Mouse (Mus musculus) heart, embryonic 13.5 days (tissue): ENCODE results near the gene Kif6. TPM values are rescaled to one million over a fixed set of nuclear protein-coding genes. Genes with fewer than 3 reads are reported as not detected.

Experiments
- ATAC-seq: fragments of 200-750 bp; cut with Nextera tagmentation; 2 replicates; pipeline ENCODE4 v1.8.0; 2017; ENCODE audit warnings: moderate TSS enrichment; ENCODE audit not compliant: insufficient number of reproducible peaks, low FRiP score, low TSS enrichment; ENCODE audit errors: extremely low read depth
- H3K27ac ChIP-seq: fragments of 300-500 bp; sonication (generic); replicated peaks from 2 replicates; pipeline ENCODE4 v1.5.1; 2015; ENCODE audit warnings: moderate library complexity, mild to moderate bottlenecking, inconsistent platforms
- H3K27me3 ChIP-seq: fragments of 300-500 bp; sonication (generic); replicated peaks from 2 replicates; pipeline ENCODE4 v1.6.1; 2015; ENCODE audit warnings: mild to moderate bottlenecking, inconsistent platforms
- H3K36me3 ChIP-seq: fragments of 300-500 bp; sonication (generic); 2 replicates; pipeline ENCODE4 v1.6.1; 2015; ENCODE audit warnings: mild to moderate bottlenecking, inconsistent platforms
- H3K4me1 ChIP-seq: fragments of 300-500 bp; sonication (generic); 2 replicates; pipeline ENCODE4 v1.6.1; 2015; ENCODE audit warnings: inconsistent platforms
- H3K4me2 ChIP-seq: fragments of 300-500 bp; sonication (generic); 2 replicates; pipeline ENCODE4 v1.6.1; 2015; ENCODE audit warnings: inconsistent platforms, mild to moderate bottlenecking, moderate library complexity
- H3K4me3 ChIP-seq: fragments of 300-500 bp; sonication (generic); 2 replicates; pipeline ENCODE4 v1.5.1; 2015; ENCODE audit warnings: moderate library complexity, mild to moderate bottlenecking, inconsistent platforms
- H3K9ac ChIP-seq: fragments of 300-500 bp; sonication (generic); 2 replicates; pipeline ENCODE4 v1.6.1; 2015; ENCODE audit warnings: inconsistent platforms, mild to moderate bottlenecking, moderate library complexity
- H3K9me3 ChIP-seq: fragments of 300-500 bp; sonication (generic); 2 replicates; pipeline ENCODE4 v1.6.1; 2016; ENCODE audit warnings: inconsistent platforms
- WGBS: fragments of 180-500 bp; shearing (Covaris S2); methylation state at CpG from one replicate; pipeline ENCODE4 v1.1.7; 2015; ENCODE audit warnings: mixed read lengths; 5-methylcytosine and 5-hydroxymethylcytosine counted together
- polyA plus RNA-seq: library from polyadenylated mRNA; unstranded; fragments of >200 nt; fragmentation: Nextera tagmentation; extraction: Ambion mirVana; gene quantifications from 2 replicates; pipeline ENCODE4 v1.2.1, GENCODE M21; 2015

Gene Kif6
- polyA plus RNA-seq, 1 experiment from 2014 or later, result 1.2 TPM

- no peak overlapping the region for H3K4me2 ChIP-seq
- no peak overlapping the region for H3K4me3 ChIP-seq
- H3K27ac ChIP-seq, result no peak overlapping the region
- WGBS, result 88% methylated on average over 6 of the region's 6 CpGs
- ATAC-seq, result no peak
- no peaks in the 10 kb centered on the region for H3K36me3 ChIP-seq
- peaks cover 11% of the 10 kb centered on the region for H3K4me1 ChIP-seq
- H3K9me3 ChIP-seq, result no peaks in the 10 kb centered on the region
- H3K27me3 ChIP-seq, result no peaks in the 10 kb centered on the region
- H3K9ac ChIP-seq, result no peak overlapping the region
Measured at GRCm38 (mm10) chr17:49737217-49737774, 122.4 kb downstream of the Kif6 start.

- Histone ChIP-seq H3K9ac (no peak overlapping the region), H3K9me3 (no peaks in the 10 kb centered on the region), H3K4me3 (no peak overlapping the region), H3K36me3 (no peaks in the 10 kb centered on the region), H3K27ac (no peak overlapping the region; the same call in 1 of the 2 replicates), H3K4me1 (peaks cover 11% of the 10 kb centered on the region), H3K27me3 (no peaks in the 10 kb centered on the region), H3K4me2 (no peak overlapping the region)
- 29% methylated on average over 11 of the region's 11 CpGs for WGBS
- ATAC-seq, result no peak
Measured at GRCm38 (mm10) chr17:49738351-49738750, 123.4 kb downstream of the Kif6 start.

- no peak for ATAC-seq
- Histone ChIP-seq H3K4me3 (no peak overlapping the region), H3K4me2 (no peak overlapping the region), H3K4me1 (peaks cover 11% of the 10 kb centered on the region), H3K9me3 (no peaks in the 10 kb centered on the region), H3K9ac (no peak overlapping the region), H3K27ac (no peak overlapping the region), H3K27me3 (no peaks in the 10 kb centered on the region), H3K36me3 (no peaks in the 10 kb centered on the region)
- WGBS, result 71% methylated on average over 9 of the region's 9 CpGs
Measured at GRCm38 (mm10) chr17:49739896-49740679, 125.2 kb downstream of the Kif6 start.

- WGBS, result 79% methylated on average over 4 of the region's 4 CpGs
- peaks cover 11% of the 10 kb centered on the region for H3K4me1 ChIP-seq
- H3K4me3 ChIP-seq, result no peak overlapping the region
Measured at GRCm38 (mm10) chr17:49741172-49741571, 126.2 kb downstream of the Kif6 start.

GRCm38 (mm10) chr17:49741927-49742326 is 127.0 kb downstream of the Kif6 start:
- WGBS, result 67% methylated on average over 5 of the region's 5 CpGs
- ATAC-seq, result no peak
- H3K27ac ChIP-seq, result no peak overlapping the region

More at GRCm38 (mm10) chr17:49741172-49741571, 126.2 kb downstream of the Kif6 start:
- Histone ChIP-seq H3K9me3 (no peaks in the 10 kb centered on the region), H3K27me3 (no peaks in the 10 kb centered on the region), H3K9ac (no peak overlapping the region), H3K4me2 (no peak overlapping the region), H3K36me3 (no peaks in the 10 kb centered on the region), H3K27ac (no peak overlapping the region)
- ATAC-seq, result no peak

GRCm38 (mm10) chr17:49743580-49744463 is 128.9 kb downstream of the Kif6 start:
- 66% methylated on average over 14 of the region's 14 CpGs for WGBS
- ATAC-seq, result no peak

More at GRCm38 (mm10) chr17:49741927-49742326, 127.0 kb downstream of the Kif6 start:
- H3K4me3 ChIP-seq, result no peak overlapping the region
- no peaks in the 10 kb centered on the region for H3K27me3 ChIP-seq
- peaks cover 11% of the 10 kb centered on the region for H3K4me1 ChIP-seq
- peaks cover under 1% of the 10 kb centered on the region; the same call in 1 of the 2 replicates for H3K36me3 ChIP-seq
- H3K9me3 ChIP-seq, result no peaks in the 10 kb centered on the region; the same call in 1 of the 2 replicates
- H3K4me2 ChIP-seq, result no peak overlapping the region
- H3K9ac ChIP-seq, result no peak overlapping the region

GRCm38 (mm10) chr17:49750889-49751324 is 136.0 kb downstream of the Kif6 start:
- no peak for ATAC-seq
- Histone ChIP-seq H3K36me3 (peaks cover 8% of the 10 kb centered on the region; the same call in 1 of the 2 replicates), H3K27me3 (no peaks in the 10 kb centered on the region), H3K27ac (no peak overlapping the region), H3K4me1 (no peaks in the 10 kb centered on the region), H3K9ac (no peak overlapping the region), H3K9me3 (no peaks in the 10 kb centered on the region; the same call in 1 of the 2 replicates), H3K4me2 (no peak overlapping the region), H3K4me3 (no peak overlapping the region)
- WGBS, result 47% methylated on average over 5 of the region's 6 CpGs

More at GRCm38 (mm10) chr17:49743580-49744463, 128.9 kb downstream of the Kif6 start:
- no peak overlapping the region for H3K9ac ChIP-seq
- no peak overlapping the region for H3K4me2 ChIP-seq
- peaks cover 3% of the 10 kb centered on the region; the same call in 1 of the 2 replicates for H3K36me3 ChIP-seq
- no peaks in the 10 kb centered on the region for H3K27me3 ChIP-seq
- no peak overlapping the region for H3K27ac ChIP-seq
- H3K9me3 ChIP-seq, result no peaks in the 10 kb centered on the region; the same call in 1 of the 2 replicates
- no peak overlapping the region for H3K4me3 ChIP-seq
- H3K4me1 ChIP-seq, result peaks cover under 1% of the 10 kb centered on the region

- 88% methylated on average over 7 of the region's 7 CpGs for WGBS
- no peak for ATAC-seq
- H3K4me1 ChIP-seq, result peaks cover 12% of the 10 kb centered on the region; the same call in 1 of the 2 replicates
- no peak overlapping the region for H3K9ac ChIP-seq
- H3K27ac ChIP-seq, result no peak overlapping the region
- H3K36me3 ChIP-seq, result 0 out of 2 replicates have a peak, but pooled peaks cover 5% of the 10 kb centered on the region
- no peak overlapping the region for H3K4me2 ChIP-seq
- H3K4me3 ChIP-seq, result no peak overlapping the region
- no peaks in the 10 kb centered on the region for H3K9me3 ChIP-seq
- H3K27me3 ChIP-seq, result no peaks in the 10 kb centered on the region
Measured at GRCm38 (mm10) chr17:49753874-49754273, 138.9 kb downstream of the Kif6 start.

GRCm38 (mm10) chr17:49756862-49757261 is 141.9 kb downstream of the Kif6 start:
- H3K4me1 ChIP-seq, result peaks cover 12% of the 10 kb centered on the region; the same call in 1 of the 2 replicates
- H3K4me3 ChIP-seq, result no peak overlapping the region
- no peak overlapping the region for H3K4me2 ChIP-seq
- WGBS, result 69% methylated on average over 19 of the region's 19 CpGs
- 0 out of 2 replicates have a peak, but pooled peaks cover 5% of the 10 kb centered on the region for H3K36me3 ChIP-seq
- ATAC-seq, result 0 out of 2 replicates have a peak, but pooled peaks have one; percentile 29
- H3K9ac ChIP-seq, result no peak overlapping the region
- H3K9me3 ChIP-seq, result no peaks in the 10 kb centered on the region
- H3K27me3 ChIP-seq, result no peaks in the 10 kb centered on the region
- 0 out of 2 replicates have a peak overlapping the region, but pooled peaks have one; percentile 28 for H3K27ac ChIP-seq

GRCm38 (mm10) chr17:49759047-49759446 is 144.1 kb downstream of the Kif6 start:
- 73% methylated on average over 4 of the region's 4 CpGs for WGBS
- no peak for ATAC-seq
- H3K27ac ChIP-seq, result no peak overlapping the region
- H3K9ac ChIP-seq, result no peak overlapping the region
- no peak overlapping the region for H3K4me2 ChIP-seq
- no peaks in the 10 kb centered on the region for H3K9me3 ChIP-seq
- no peak overlapping the region for H3K4me3 ChIP-seq
- no peaks in the 10 kb centered on the region for H3K27me3 ChIP-seq
- 0 out of 2 replicates have a peak, but pooled peaks cover 5% of the 10 kb centered on the region for H3K36me3 ChIP-seq
- peaks cover 12% of the 10 kb centered on the region; the same call in 1 of the 2 replicates for H3K4me1 ChIP-seq
